Mouse (Mus musculus) embryo, embryonic 10.5 days (tissue): ENCODE measurements at regions not wholly inside any gene's neighbourhood (a gene's known extent, or its start where the extent isn't known, plus 50 kb on each side); places are given as distances from the start of the nearest gene placed in this dataset.

Experiments used
- DNase-seq: peaks from one replicate; pipeline ENCODE4 v3.0.0-alpha.2; 2015; ENCODE audit warnings: low spot score

- peak; percentile 8 for DNase-seq
These were observed 872.3 kb downstream of the Cntnap5b start for GRCm38 (mm10) chr1:100644858-100645257.

DNA sequence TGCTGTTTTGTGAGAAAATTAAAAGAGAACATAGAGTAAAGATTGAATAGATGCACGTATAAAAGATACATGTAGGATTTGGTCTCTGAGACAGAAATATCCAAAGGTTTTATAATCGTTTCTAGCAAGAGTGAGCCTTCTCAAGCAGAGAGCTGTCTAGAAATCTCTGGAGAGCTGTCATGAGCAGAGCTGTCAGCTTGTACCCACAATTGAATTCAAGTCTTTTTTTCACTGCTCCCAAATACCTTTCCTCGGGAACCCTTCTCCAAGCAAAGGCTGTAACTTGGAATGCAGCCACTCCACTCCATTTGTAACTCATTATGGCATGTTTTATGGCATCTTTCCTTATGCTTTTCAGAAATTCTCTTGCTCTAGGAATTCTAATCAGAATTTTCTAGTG is 888.3 kb downstream of the Cntnap5b start:
- no peak for DNase-seq

DNA sequence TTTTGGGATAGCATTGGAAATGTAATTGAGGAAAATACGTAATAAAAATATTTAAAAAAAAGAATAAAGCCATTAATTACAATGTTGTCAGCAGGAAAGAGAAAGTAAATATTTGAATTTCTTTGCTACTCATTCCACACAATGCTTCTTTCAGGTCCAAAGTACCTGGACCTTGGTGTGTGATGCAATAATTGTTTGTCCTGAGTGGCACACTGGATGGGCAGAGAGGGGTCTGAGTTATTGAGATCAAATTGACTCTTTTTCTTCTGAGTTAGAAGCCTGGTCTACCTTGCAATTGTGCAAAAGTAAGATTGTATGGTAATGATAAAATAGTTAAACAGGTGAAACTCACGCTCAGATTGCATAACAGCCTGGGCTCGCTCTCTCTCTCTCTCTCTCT is 934.3 kb downstream of the Cntnap5b start:
- no peak for DNase-seq
